29 mouse cellular contexts compared by ENCODE assay signal in the genomic region with DNA sequence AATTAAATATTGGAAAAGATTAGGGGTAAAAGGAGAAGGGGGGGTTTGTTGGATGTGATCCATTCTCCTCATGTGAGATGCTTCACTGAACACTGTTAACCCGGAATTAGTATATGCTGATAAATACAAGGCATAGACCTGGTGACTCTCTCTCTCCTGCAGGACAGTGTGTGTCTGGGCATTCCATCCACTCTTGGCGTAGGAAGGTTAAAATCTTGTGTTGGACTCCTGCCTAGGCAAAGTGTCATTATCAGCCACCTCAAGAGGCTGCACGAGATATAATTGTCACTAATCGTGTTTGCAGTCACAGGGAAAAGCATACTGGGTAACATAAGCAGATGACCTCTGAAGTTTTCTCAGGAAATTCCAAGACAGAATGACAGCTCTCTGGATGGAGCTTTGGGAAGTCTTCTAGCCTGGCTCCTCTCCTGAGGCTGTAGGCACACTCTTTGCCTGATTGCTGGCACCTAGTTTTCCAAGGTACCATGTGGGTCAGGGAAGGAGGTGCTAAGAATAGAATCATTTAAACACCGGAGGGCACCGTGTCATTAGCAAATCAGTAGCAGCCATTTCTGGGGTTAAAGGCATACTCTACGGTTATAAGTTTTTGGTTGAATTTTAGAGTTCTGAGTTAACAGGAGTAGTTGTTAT. TPM values are rescaled to one million over a fixed set of nuclear protein-coding genes. Genes with fewer than 3 reads are reported as not detected.
DNase-seq lines count a peak whose midpoint lies in the region; ATAC-seq and TF ChIP-seq lines count a peak whose summit lies in the region.
"Had no signal": no experiment of that assay in that cellular context is flagged by ENCODE, and none has a peak within 500 bp of the region (broad histone marks: within the 10 kb centered on the region; RNA-seq: fewer than 3 reads in every experiment).

No protein-coding gene starts in this region.

- H3K4me2 ChIP-seq in heart, embryonic 14.5 days (ENCODE audit: low read length) = peak overlapping the region; percentile 26
- H3K4me2 ChIP-seq in heart, postnatal 0 days (ENCODE audit: low read depth, low read length) = no peak overlapping the region
- H3K4me2 ChIP-seq: embryonic facial prominence, embryonic 15.5 days; hindbrain, embryonic 12.5 days had no signal

- TF ChIP-seq EP300 in heart, postnatal 0 days (IDR thresholded peaks at IDR 0.05; ENCODE audit: low read depth) = peak; percentile 71

- TF ChIP-seq CTCF in heart, postnatal 0 days (IDR thresholded peaks at IDR 0.05; ENCODE audit: low read depth) = no peak

- H3K4me3 ChIP-seq in heart, embryonic 10.5 days = no peak overlapping the region
- no peak overlapping the region for H3K4me3 ChIP-seq in heart, embryonic 14.5 days (ENCODE audit: control insufficient read depth in 1 of 2, insufficient read depth in 1 of 2, low read depth in 1 of 2, low read length in 2 of 2)
- no peak overlapping the region for H3K4me3 ChIP-seq in heart, postnatal 0 days (ENCODE audit: low read depth, low read length)
- H3K4me3 ChIP-seq: embryonic facial prominence, embryonic 15.5 days; erythroblast, embryonic 14.5 days; forebrain, embryonic 10.5 days; gastrocnemius, adult 2 months; hindbrain, embryonic 12.5 days had no signal

- H3K27ac ChIP-seq in heart, embryonic 10.5 days = peak overlapping the region; percentile 42; the same call in 1 of the 2 replicates
- peak overlapping the region; percentile 77 to 79 for H3K27ac ChIP-seq in heart, embryonic 14.5 days (replicated peaks in 1 of 2; ENCODE audit: control insufficient read depth in 1 of 2, insufficient read depth in 1 of 2, low read depth in 2 of 2, low read length in 2 of 2)
- H3K27ac ChIP-seq in heart, postnatal 0 days (ENCODE audit: low read depth) = peak overlapping the region; percentile 33
- H3K27ac ChIP-seq: embryonic facial prominence, embryonic 15.5 days; gastrocnemius, adult 2 months; hindbrain, embryonic 12.5 days; hindbrain, postnatal 0 days had no signal

- 31% methylated on average over 7 of the region's 7 CpGs for WGBS in heart, embryonic 10.5 days
- WGBS in heart, embryonic 14.5 days = 10% methylated on average over 7 of the region's 7 CpGs
- WGBS in heart, postnatal 0 days = 12% methylated on average over 7 of the region's 7 CpGs

- intact Hi-C loops in heart, postnatal 25 days (cut with DNase I) = no loop called here
- intact Hi-C loops in heart, postnatal 36 days (cut with DNase I) = loop anchor here (10.0 kb wide), 2 partner anchors 136 to 186 kb away; partner anchors contain the start of gene Degs1

- H3K27me3 ChIP-seq in heart, embryonic 10.5 days (ENCODE audit: insufficient read depth, poor library complexity, severe bottlenecking) = no peaks in the 10 kb centered on the region
- H3K27me3 ChIP-seq in heart, embryonic 14.5 days (ENCODE audit: control insufficient read depth, insufficient read depth, low read length) = no peaks in the 10 kb centered on the region; the same call in 1 of the 2 replicates
- H3K27me3 ChIP-seq in heart, postnatal 0 days (ENCODE audit: control insufficient read depth, insufficient read depth, low read length) = no peaks in the 10 kb centered on the region
- H3K27me3 ChIP-seq: CH12.LX; embryonic facial prominence, embryonic 15.5 days; hindbrain, embryonic 12.5 days had no signal

- H3K9ac ChIP-seq in heart, embryonic 14.5 days (ENCODE audit: low read length) = no peak overlapping the region
- H3K9ac ChIP-seq in heart, postnatal 0 days (replicated peaks; ENCODE audit: low read depth, low read length) = no peak overlapping the region
- H3K9ac ChIP-seq: embryonic facial prominence, embryonic 15.5 days; hindbrain, embryonic 12.5 days had no signal

- no peaks in the 10 kb centered on the region for H3K36me3 ChIP-seq in heart, embryonic 10.5 days
- H3K36me3 ChIP-seq in heart, embryonic 14.5 days (ENCODE audit: control insufficient read depth, insufficient read depth, low read length) = no peaks in the 10 kb centered on the region
- no peaks in the 10 kb centered on the region for H3K36me3 ChIP-seq in heart, postnatal 0 days (replicated peaks; ENCODE audit: control insufficient read depth, insufficient read depth, low read length)
- H3K36me3 ChIP-seq: embryonic facial prominence, embryonic 15.5 days; forebrain, embryonic 10.5 days; hindbrain, embryonic 12.5 days had no signal

- DNase-seq in heart, embryonic 10.5 days (ENCODE audit: low spot score) = peak; percentile 69
- no peak for DNase-seq in heart, postnatal 25 days (ENCODE audit: low spot score)
- no peak for DNase-seq in heart, postnatal 36 days
- peak; percentile 67 for DNase-seq in heart, postnatal 0 days (ENCODE audit: low spot score)
- no peak for DNase-seq in ovary, adult 18-20 months (ENCODE audit: low spot score)
- DNase-seq in retina, postnatal 1 day = no peak
- DNase-seq: adrenal gland, postnatal 10 days; cerebellum, adult 11 months; cerebellum, adult 8-10 months; cerebellum, postnatal 14 days; embryo, embryonic 11 days; gastrocnemius, adult 2 months; gastrocnemius, postnatal 25 days; kidney, adult 11 months had no signal

- H3K9me3 ChIP-seq in heart, embryonic 10.5 days = no peaks in the 10 kb centered on the region
- no peaks in the 10 kb centered on the region for H3K9me3 ChIP-seq in heart, embryonic 14.5 days (ENCODE audit: control insufficient read depth, low read length)
- 0 out of 2 replicates have a peak, but pooled peaks cover 3% of the 10 kb centered on the region for H3K9me3 ChIP-seq in heart, postnatal 0 days (replicated peaks; ENCODE audit: control insufficient read depth, low read length)
- H3K9me3 ChIP-seq: embryonic facial prominence, embryonic 15.5 days; hindbrain, embryonic 12.5 days had no signal

- ATAC-seq in heart, embryonic 14.5 days (ENCODE audit: insufficient number of reproducible peaks, insufficient read depth, low FRiP score, low read depth) = peak; percentile 72
- ATAC-seq in heart, postnatal 0 days (ENCODE audit: insufficient read depth, low read depth) = peak; percentile 90
- ATAC-seq: forebrain, embryonic 14.5 days; hindbrain, postnatal 0 days had no signal

- H3K4me1 ChIP-seq in heart, embryonic 10.5 days = peaks cover 13% of the 10 kb centered on the region
- H3K4me1 ChIP-seq in heart, embryonic 14.5 days (ENCODE audit: control insufficient read depth in 2 of 2, insufficient read depth in 2 of 2, low read length in 2 of 2) = peaks cover 4 to 17% of the 10 kb centered on the region in 2 experiments; a peak in 3 of 4 replicates
- peaks cover 7% of the 10 kb centered on the region; the same call in 1 of the 2 replicates for H3K4me1 ChIP-seq in heart, postnatal 0 days (ENCODE audit: control insufficient read depth, insufficient read depth)
- H3K4me1 ChIP-seq: embryonic facial prominence, embryonic 15.5 days; hindbrain, embryonic 12.5 days had no signal

RNA-seq across cellular contexts. Expression of gene Vmn1r1, which starts 15.3 kb away (rescaled TPM):
- not detected in 2 replicates for polyA plus RNA-seq in heart, embryonic 10.5 days (2016; fragmentation: Nextera tagmentation; extraction: Ambion mirVana)
- total RNA-seq in heart, postnatal 25 days (2021) = not detected
- polyA plus RNA-seq in heart, embryonic 14.5 days (2014; fragmentation: Nextera tagmentation; extraction: Ambion mirVana) = not detected in 2 replicates
- total RNA-seq in heart, postnatal 36 days (2021) = not detected
- not detected in 2 replicates for total RNA-seq in heart, postnatal 0 days (2014; rRNA removed; ENCODE audit: low replicate concordance)
- polyA plus RNA-seq in heart, postnatal 0 days (2015; fragmentation: Nextera tagmentation; extraction: Ambion mirVana) = not detected in 2 replicates
- total RNA-seq: adrenal gland, postnatal 10 days; adrenal gland, postnatal 4 days; CH12.LX; common myeloid progenitor, adult 5-6 weeks; gastrocnemius, adult 2 months; gastrocnemius, postnatal 25 days; granulocyte monocyte progenitor cell, adult 5-6 weeks; hindbrain, postnatal 0 days had no signal
- polyA plus RNA-seq: brain, embryonic 14.5 days; embryonic facial prominence, embryonic 11.5 days; embryonic facial prominence, embryonic 15.5 days; erythroblast, embryonic 14.5 days; forebrain, embryonic 10.5 days; forebrain, embryonic 14.5 days; hindbrain, embryonic 12.5 days; hindbrain, postnatal 0 days; intestine, embryonic 14.5 days; kidney, embryonic 14.5 days had no signal

RNA-seq across cellular contexts. Expression of gene Srp9, which starts 24.5 kb away (rescaled TPM):
- polyA plus RNA-seq in heart, embryonic 10.5 days (2016; fragmentation: Nextera tagmentation; extraction: Ambion mirVana) = 121 and 128 TPM in 2 replicates
- total RNA-seq in heart, postnatal 25 days (2021) = 10 to 100 TPM; 39.8 to 42.7 TPM
- 112 and 113 TPM in 2 replicates for polyA plus RNA-seq in heart, embryonic 14.5 days (2014; fragmentation: Nextera tagmentation; extraction: Ambion mirVana)
- 10 to 100 TPM; 44.8 to 45.3 TPM for total RNA-seq in heart, postnatal 36 days (2021)
- total RNA-seq in heart, postnatal 0 days (2014; rRNA removed; ENCODE audit: low replicate concordance) = 62.5 and 65.0 TPM in 2 replicates
- polyA plus RNA-seq in heart, postnatal 0 days (2015; fragmentation: Nextera tagmentation; extraction: Ambion mirVana) = 147 and 155 TPM in 2 replicates

Comparison
In these comparisons a context has a peak if more than half of its experiments do, and no peak if none do; other contexts are left out.
1. DNase-seq: peak in heart, embryonic 10.5 days (single experiment) and heart, postnatal 0 days (single experiment); none in heart, postnatal 25 days (single experiment), heart, postnatal 36 days (0 of 2), ovary, adult 18-20 months (single experiment) and retina, postnatal 1 day (single experiment).
2. Peak in every context shown above with its lines, with median percentiles within 50 percentile points of each other: H3K27ac ChIP-seq.